Mouse (Mus musculus) lung, embryonic 15.5 days (tissue): Measurements from ENCODE around the gene Limch1. TPM values are rescaled to one million over a fixed set of nuclear protein-coding genes. Genes with fewer than 3 reads are reported as not detected.
A peak's percentile ranks its signal among the peaks of the same experiment; 100 is the strongest.

ENCODE experiments used
- ATAC-seq: fragments of 200-750 bp; cut with Nextera tagmentation; 2 replicates; pipeline ENCODE4 v1.8.0; 2017; ENCODE audit warnings: moderate number of reproducible peaks, borderline replicate concordance; ENCODE audit not compliant: low FRiP score, low TSS enrichment; ENCODE audit errors: extremely low read depth
- H3K27ac ChIP-seq: fragments of 300-500 bp; sonication (generic); 2 replicates; pipeline ENCODE4 v1.5.1; 2015; ENCODE audit warnings: moderate library complexity, mild to moderate bottlenecking, inconsistent platforms
- H3K27me3 ChIP-seq: fragments of 300-500 bp; sonication (generic); 2 replicates; pipeline ENCODE4 v1.6.1; 2015; ENCODE audit warnings: inconsistent platforms
- H3K36me3 ChIP-seq: fragments of 300-500 bp; sonication (generic); 2 replicates; pipeline ENCODE4 v1.6.1; 2015; ENCODE audit warnings: inconsistent platforms
- H3K4me1 ChIP-seq: fragments of 300-500 bp; sonication (generic); 2 replicates; pipeline ENCODE4 v1.6.1; 2015; ENCODE audit warnings: inconsistent platforms
- H3K4me2 ChIP-seq: fragments of 300-500 bp; sonication (generic); 2 replicates; pipeline ENCODE4 v1.6.1; 2015; ENCODE audit warnings: inconsistent platforms, mild to moderate bottlenecking, moderate library complexity
- H3K4me3 ChIP-seq: fragments of 300-500 bp; sonication (generic); 2 replicates; pipeline ENCODE4 v1.5.1; 2015; ENCODE audit warnings: mild to moderate bottlenecking, inconsistent platforms
- H3K9ac ChIP-seq: fragments of 300-500 bp; sonication (generic); 2 replicates; pipeline ENCODE4 v1.6.1; 2015; ENCODE audit warnings: inconsistent platforms
- H3K9me3 ChIP-seq: fragments of 300-500 bp; sonication (generic); 2 replicates; pipeline ENCODE4 v1.6.1; 2016; ENCODE audit warnings: inconsistent platforms
- WGBS: fragments of 180-500 bp; shearing (Covaris S2); methylation state at CpG from one replicate; pipeline ENCODE4 v1.1.7; 2015; 5-methylcytosine and 5-hydroxymethylcytosine counted together
- polyA plus RNA-seq: library from polyadenylated mRNA; unstranded; fragments of >200 nt; fragmentation: Nextera tagmentation; extraction: Ambion mirVana; gene quantifications from 2 replicates; pipeline ENCODE4 v1.2.1, GENCODE M21; 2015

Gene Limch1
- polyA plus RNA-seq, 1 experiment from 2014 or later: 77.2 TPM

DNA sequence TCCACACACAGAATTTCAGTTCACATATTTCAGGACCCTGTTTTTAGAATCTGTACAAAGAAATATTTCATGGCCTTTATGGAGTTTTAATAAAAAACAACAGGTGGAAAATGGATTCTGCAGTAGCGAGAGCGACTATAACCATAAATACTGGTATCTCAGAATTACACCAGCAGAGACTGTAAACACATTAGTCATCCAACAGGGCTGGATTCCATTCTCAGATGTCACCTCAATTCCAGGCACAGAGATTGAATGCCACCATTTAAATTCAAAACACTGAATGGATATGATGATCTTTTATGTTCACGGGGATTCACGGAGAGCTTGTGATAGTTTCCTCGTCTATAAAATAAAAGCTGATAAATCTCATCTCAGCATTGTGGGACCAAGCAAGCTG, 152.0 kb downstream of the Limch1 start:
- Histone ChIP-seq H3K9ac (no peak overlapping the region), H3K4me1 (0 out of 2 replicates have a peak, but pooled peaks cover 9% of the 10 kb centered on the region), H3K4me3 (no peak overlapping the region), H3K4me2 (no peak overlapping the region), H3K9me3 (no peaks in the 10 kb centered on the region), H3K36me3 (no peaks in the 10 kb centered on the region), H3K27ac (no peak overlapping the region), H3K27me3 (no peaks in the 10 kb centered on the region)
- 76% methylated on average over 5 of the region's 5 CpGs for WGBS
- ATAC-seq: no peak

GRCm38 (mm10) chr5:66898252-66898651, 152.6 kb downstream of the Limch1 start:
- ATAC-seq: peak; percentile 55; the same call in 1 of the 2 replicates
- H3K36me3 ChIP-seq: no peaks in the 10 kb centered on the region
- 0 out of 2 replicates have a peak, but pooled peaks cover 9% of the 10 kb centered on the region for H3K4me1 ChIP-seq
- H3K9ac ChIP-seq: no peak overlapping the region
- no peak overlapping the region for H3K27ac ChIP-seq
- H3K9me3 ChIP-seq: no peaks in the 10 kb centered on the region
- peak overlapping the region; percentile 21 for H3K4me3 ChIP-seq
- no peak overlapping the region; the same call in 1 of the 2 replicates for H3K4me2 ChIP-seq
- H3K27me3 ChIP-seq: no peaks in the 10 kb centered on the region
- 54% methylated on average over 1 of the region's 1 CpGs for WGBS

DNA sequence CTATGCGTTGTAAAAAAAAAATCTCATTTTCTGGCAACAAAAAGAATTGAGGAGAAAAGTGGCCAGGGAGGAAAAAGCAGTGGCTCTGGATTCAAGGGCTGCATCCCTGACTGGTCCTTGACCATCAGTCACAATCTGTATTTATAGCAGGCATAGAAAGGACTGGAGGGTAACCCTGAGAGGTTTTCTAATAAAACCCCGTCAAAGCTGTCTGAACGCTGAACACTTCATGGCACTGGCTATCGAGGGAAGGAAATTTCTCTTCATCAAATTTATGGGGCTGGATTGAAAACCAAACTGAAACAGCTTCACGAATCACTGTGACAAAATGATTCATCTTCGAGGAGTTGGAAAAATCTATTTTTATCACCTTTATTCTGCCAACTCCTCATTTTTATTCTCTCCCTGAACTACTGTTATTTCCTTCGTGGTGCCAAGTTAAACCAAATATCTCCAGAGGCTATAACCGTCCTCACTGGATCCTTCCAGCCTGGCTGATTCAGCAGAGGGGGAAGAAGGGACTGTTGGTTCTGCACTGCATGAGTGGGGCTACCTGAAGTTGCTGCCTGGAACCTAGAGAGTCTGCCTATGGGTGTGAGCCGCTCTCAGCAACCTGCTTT, 153.3 kb downstream of the Limch1 start:
- H3K4me2 ChIP-seq: peak overlapping the region; percentile 23; the same call in 1 of the 2 replicates
- H3K4me3 ChIP-seq: peak overlapping the region; percentile 21
- no peak overlapping the region for H3K9ac ChIP-seq
- WGBS: 56% methylated on average over 9 of the region's 9 CpGs
- H3K4me1 ChIP-seq: 0 out of 2 replicates have a peak, but pooled peaks cover 9% of the 10 kb centered on the region
- H3K36me3 ChIP-seq: no peaks in the 10 kb centered on the region
- H3K9me3 ChIP-seq: no peaks in the 10 kb centered on the region
- no peaks in the 10 kb centered on the region for H3K27me3 ChIP-seq
- no peak overlapping the region for H3K27ac ChIP-seq
- ATAC-seq: no peak

DNA sequence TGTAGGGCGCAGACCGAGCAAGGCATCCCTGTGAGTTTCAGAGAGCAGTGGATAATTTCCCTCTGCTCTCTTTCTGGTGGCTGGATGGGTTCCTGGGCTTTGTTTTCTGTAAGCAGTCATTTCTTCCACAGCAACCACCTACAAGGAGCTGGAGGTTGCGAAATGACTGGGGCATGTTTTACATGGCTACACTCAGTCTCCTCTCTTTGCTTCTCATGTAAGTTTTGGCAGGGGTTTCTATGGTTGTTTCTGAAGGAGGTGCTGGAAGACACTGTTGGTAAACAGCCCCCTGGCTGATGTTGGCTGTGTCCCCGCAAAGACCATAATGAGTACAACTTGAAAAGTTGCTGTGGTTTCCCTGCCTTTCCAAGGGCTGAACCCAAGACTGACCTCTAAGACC, 155.5 kb downstream of the Limch1 start:
- 85% methylated on average over 4 of the region's 4 CpGs for WGBS
- no peak overlapping the region for H3K4me3 ChIP-seq
- H3K27me3 ChIP-seq: no peaks in the 10 kb centered on the region
- H3K4me2 ChIP-seq: no peak overlapping the region; the same call in 1 of the 2 replicates
- no peaks in the 10 kb centered on the region for H3K36me3 ChIP-seq
- H3K9me3 ChIP-seq: no peaks in the 10 kb centered on the region
- H3K9ac ChIP-seq: no peak overlapping the region
- H3K4me1 ChIP-seq: peaks cover 17% of the 10 kb centered on the region
- H3K27ac ChIP-seq: peak overlapping the region; percentile 29; the same call in 1 of the 2 replicates
- ATAC-seq: no peak

- no peak overlapping the region for H3K4me2 ChIP-seq
- H3K27ac ChIP-seq: peak overlapping the region; percentile 86
- WGBS: 43% methylated on average over 6 of the region's 6 CpGs
Measured at GRCm38 (mm10) chr5:66904835-66905234, 159.2 kb downstream of the Limch1 start.

GRCm38 (mm10) chr5:66908883-66909282, 163.3 kb downstream of the Limch1 start:
- Histone ChIP-seq H3K9ac (no peak overlapping the region), H3K36me3 (no peaks in the 10 kb centered on the region), H3K4me1 (peaks cover 28% of the 10 kb centered on the region), H3K9me3 (no peaks in the 10 kb centered on the region; the same call in 1 of the 2 replicates), H3K27me3 (no peaks in the 10 kb centered on the region), H3K27ac (no peak overlapping the region), H3K4me2 (no peak overlapping the region), H3K4me3 (no peak overlapping the region)
- 86% methylated on average over 9 of the region's 9 CpGs for WGBS
- no peak for ATAC-seq

More at GRCm38 (mm10) chr5:66904835-66905234, 159.2 kb downstream of the Limch1 start:
- H3K36me3 ChIP-seq: no peaks in the 10 kb centered on the region
- no peak overlapping the region for H3K4me3 ChIP-seq
- no peak overlapping the region for H3K9ac ChIP-seq
- peak; percentile 83 for ATAC-seq
- no peaks in the 10 kb centered on the region for H3K27me3 ChIP-seq
- no peaks in the 10 kb centered on the region for H3K9me3 ChIP-seq
- H3K4me1 ChIP-seq: peaks cover 20% of the 10 kb centered on the region

DNA sequence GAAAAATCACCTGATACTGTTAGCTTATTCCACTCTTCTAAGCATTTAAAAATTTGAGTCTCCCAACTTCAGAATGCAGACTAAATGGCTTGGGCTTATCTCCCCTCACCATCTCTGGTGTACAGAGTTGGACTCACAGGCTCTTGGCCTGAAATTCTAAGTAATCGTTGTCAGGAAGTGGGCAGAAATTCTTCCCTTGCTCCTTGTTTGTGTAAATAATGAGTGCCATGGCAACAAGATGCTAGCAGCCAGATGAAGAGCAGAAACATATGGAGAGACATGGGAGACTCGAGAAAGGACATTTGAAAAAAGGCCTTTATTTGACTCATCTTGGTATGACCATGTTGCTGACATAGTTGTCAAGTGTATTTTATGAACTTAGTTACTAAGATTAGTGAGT, 164.3 kb downstream of the Limch1 start:
- peak; percentile 11; the same call in 1 of the 2 replicates for ATAC-seq

DNA sequence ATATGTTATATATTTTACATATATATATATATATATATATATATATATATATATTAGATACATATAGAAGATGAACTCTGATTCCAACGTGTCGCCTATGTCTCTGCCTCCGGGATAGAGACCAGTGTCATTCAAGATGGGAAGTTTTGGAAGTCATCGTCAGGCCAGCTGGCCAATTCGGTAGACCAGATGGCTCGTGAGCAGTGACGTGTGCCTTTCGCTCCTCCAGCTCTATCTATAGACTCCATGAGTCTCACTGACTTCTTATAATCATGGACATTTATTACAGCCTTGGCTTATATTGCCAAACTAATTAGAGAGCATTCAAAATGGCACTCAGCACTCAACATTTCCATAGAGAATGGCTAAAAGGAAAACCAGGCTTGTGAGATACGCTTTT, 165.0 kb downstream of the Limch1 start:
- ATAC-seq: no peak
- no peaks in the 10 kb centered on the region for H3K27me3 ChIP-seq
- no peaks in the 10 kb centered on the region; the same call in 1 of the 2 replicates for H3K9me3 ChIP-seq
- H3K4me2 ChIP-seq: no peak overlapping the region
- WGBS: 78% methylated on average over 9 of the region's 9 CpGs
- H3K4me1 ChIP-seq: peaks cover 27% of the 10 kb centered on the region
- H3K36me3 ChIP-seq: no peaks in the 10 kb centered on the region
- H3K4me3 ChIP-seq: no peak overlapping the region
- no peak overlapping the region for H3K9ac ChIP-seq
- H3K27ac ChIP-seq: peak overlapping the region; percentile 88

More for the DNA sequence above, 164.3 kb downstream of the Limch1 start:
- Histone ChIP-seq H3K9me3 (no peaks in the 10 kb centered on the region; the same call in 1 of the 2 replicates), H3K27me3 (no peaks in the 10 kb centered on the region), H3K4me1 (peaks cover 33% of the 10 kb centered on the region), H3K36me3 (no peaks in the 10 kb centered on the region), H3K4me3 (no peak overlapping the region), H3K27ac (0 out of 2 replicates have a peak overlapping the region, but pooled peaks have one; percentile 29), H3K9ac (no peak overlapping the region), H3K4me2 (no peak overlapping the region)
- 15% methylated on average over 2 of the region's 2 CpGs for WGBS

DNA sequence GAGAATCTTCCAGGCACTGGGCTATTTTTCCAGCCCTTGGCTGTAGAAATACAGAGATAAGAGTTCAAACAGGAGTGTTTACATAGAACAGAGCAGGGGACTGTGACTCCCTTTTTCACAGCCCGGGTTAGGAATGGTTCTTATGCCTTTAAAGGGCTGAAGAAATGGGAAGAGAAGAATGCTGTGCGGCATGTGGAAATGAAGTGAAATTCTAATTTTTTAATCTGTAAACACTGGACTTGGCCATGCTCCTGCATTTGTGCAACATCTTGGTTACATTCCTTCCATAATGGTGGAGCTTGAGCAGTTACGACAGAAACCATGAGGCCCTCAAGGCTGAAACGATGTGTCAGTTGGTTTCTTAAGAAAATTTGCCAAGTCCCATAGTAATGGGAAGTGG, 165.4 kb downstream of the Limch1 start:
- H3K4me1 ChIP-seq: peaks cover 26% of the 10 kb centered on the region
- H3K36me3 ChIP-seq: no peaks in the 10 kb centered on the region
- no peak overlapping the region for H3K4me3 ChIP-seq
- peak overlapping the region; percentile 88 for H3K27ac ChIP-seq
- no peak overlapping the region for H3K9ac ChIP-seq
- H3K27me3 ChIP-seq: no peaks in the 10 kb centered on the region
- WGBS: 25% methylated on average over 4 of the region's 4 CpGs
- ATAC-seq: peak; percentile 78
- H3K9me3 ChIP-seq: no peaks in the 10 kb centered on the region; the same call in 1 of the 2 replicates
- no peak overlapping the region for H3K4me2 ChIP-seq

DNA sequence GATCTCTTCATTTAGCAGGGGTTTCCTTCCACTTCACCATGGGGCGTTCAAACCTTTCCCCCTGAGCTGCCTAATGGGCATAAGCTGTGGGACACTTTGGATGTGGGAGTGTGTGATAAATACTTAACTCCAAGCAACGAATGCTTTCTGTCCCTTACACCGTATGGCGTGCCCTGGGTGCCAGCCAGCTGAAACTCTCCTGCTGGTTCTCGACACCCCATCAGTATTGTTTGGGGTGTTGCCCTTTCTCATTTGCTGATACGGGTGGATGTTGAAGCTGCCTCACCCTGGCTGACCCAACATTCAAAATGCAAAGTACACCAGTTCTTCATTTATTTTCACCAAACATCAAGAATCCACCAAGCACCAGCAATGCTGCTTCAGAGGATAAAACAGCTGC, 168.2 kb downstream of the Limch1 start:
- ATAC-seq: peak; percentile 29; the same call in 1 of the 2 replicates
- H3K4me1 ChIP-seq: peaks cover 28% of the 10 kb centered on the region
- H3K9me3 ChIP-seq: no peaks in the 10 kb centered on the region; the same call in 1 of the 2 replicates
- no peaks in the 10 kb centered on the region for H3K27me3 ChIP-seq
- no peak overlapping the region for H3K9ac ChIP-seq
- H3K27ac ChIP-seq: peak overlapping the region; percentile 23
- 53% methylated on average over 6 of the region's 6 CpGs for WGBS
- no peak overlapping the region for H3K4me2 ChIP-seq
- no peaks in the 10 kb centered on the region for H3K36me3 ChIP-seq
- no peak overlapping the region for H3K4me3 ChIP-seq

- Histone ChIP-seq H3K4me1 (peaks cover 13% of the 10 kb centered on the region; the same call in 1 of the 2 replicates), H3K27ac (no peak overlapping the region), H3K4me2 (no peak overlapping the region), H3K9ac (no peak overlapping the region), H3K36me3 (no peaks in the 10 kb centered on the region), H3K4me3 (no peak overlapping the region), H3K27me3 (no peaks in the 10 kb centered on the region), H3K9me3 (no peaks in the 10 kb centered on the region)
- no peak for ATAC-seq
- WGBS: 85% methylated on average over 8 of the region's 8 CpGs
Measured at GRCm38 (mm10) chr5:66917353-66918315, 172.0 kb downstream of the Limch1 start.
